Mouse (Mus musculus): ENCODE measurements around the gene Prps1l3.
"Not testable (repeated sequence)": the region's sequence is repeated elsewhere in the genome, so short reads cannot be mapped to it uniquely, and the experiment has no call there.

- TF ChIP-seq POLR2A (IDR thresholded peaks at IDR 0.05; ENCODE audit: borderline replicate concordance, control insufficient read depth, low read depth, low read length); CTCF (IDR thresholded peaks at IDR 0.05; ENCODE audit: control insufficient read depth, insufficient read depth, low read length): not testable (repeated sequence)
These were observed 17.7 kb upstream of the Prps1l3 start for GRCm38 (mm10) chr12:57212463-57212862.
